Mouse (Mus musculus) liver, adult 2 months (tissue): ENCODE measurements at regions not wholly inside any gene's neighbourhood (a gene's known extent, or its start where the extent isn't known, plus 50 kb on each side); places are given as distances from the start of the nearest gene placed in this dataset.

Experiments
- CTCF ChIP-seq: fragments of 200-500 bp; IDR thresholded peaks from 2 replicates; pipeline ENCODE4 v1.5.1; 2011; ENCODE audit warnings: low read depth, low read length, control low read depth
- POLR2A ChIP-seq: fragments of 200-500 bp; IDR thresholded peaks from 2 replicates; pipeline ENCODE4 v1.6.1; 2011; ENCODE audit warnings: low read length, control low read depth; ENCODE audit not compliant: insufficient read depth; ENCODE audit errors: extremely low read depth

DNA sequence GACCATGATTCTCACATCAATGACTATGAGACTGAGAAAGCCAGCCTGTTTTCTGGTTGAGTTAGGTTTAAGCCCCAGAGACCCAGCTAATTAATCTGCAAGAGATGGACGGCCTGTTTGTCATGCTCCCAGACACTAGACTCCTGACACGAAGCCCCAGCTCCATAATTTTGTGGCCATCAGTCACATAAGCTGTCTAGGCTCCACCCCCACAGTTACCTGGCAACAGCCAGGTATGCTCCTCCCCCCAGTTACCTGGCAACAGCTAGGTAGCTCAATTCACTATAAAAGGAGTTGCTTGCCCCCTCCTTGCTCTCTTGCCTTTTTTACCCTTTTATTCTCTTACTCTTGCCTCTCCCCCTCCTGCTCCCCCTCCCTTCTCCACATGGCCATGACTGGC, 287.3 kb downstream of the Cmpk2 start:
- TF ChIP-seq CTCF (no peak), POLR2A (no peak)
